Mouse (Mus musculus) embryonic facial prominence, embryonic 15.5 days (tissue): ENCODE results near the gene Fhit. TPM values are rescaled to one million over a fixed set of nuclear protein-coding genes. Genes with fewer than 3 reads are reported as not detected.
A peak's percentile ranks its signal among the peaks of the same experiment; 100 is the strongest.

Experiments used
- ATAC-seq: fragments of 200-750 bp; cut with Nextera tagmentation; 2 replicates; pipeline ENCODE4 v1.8.0; 2017; ENCODE audit warnings: low read depth, moderate TSS enrichment; ENCODE audit not compliant: insufficient number of reproducible peaks, low FRiP score, low TSS enrichment
- H3K27ac ChIP-seq: fragments of 300-500 bp; sonication (generic); replicated peaks from 2 replicates; pipeline ENCODE4 v1.5.1; 2015; ENCODE audit warnings: mild to moderate bottlenecking, inconsistent platforms
- H3K27me3 ChIP-seq: fragments of 300-500 bp; sonication (generic); 2 replicates; pipeline ENCODE4 v1.6.1; 2015; ENCODE audit warnings: inconsistent platforms
- H3K36me3 ChIP-seq: fragments of 300-500 bp; sonication (generic); 2 replicates; pipeline ENCODE4 v1.6.1; 2015; ENCODE audit warnings: mild to moderate bottlenecking, inconsistent platforms
- H3K4me1 ChIP-seq: fragments of 300-500 bp; sonication (generic); 2 replicates; pipeline ENCODE4 v1.6.1; 2015; ENCODE audit warnings: inconsistent platforms
- H3K4me2 ChIP-seq: fragments of 300-500 bp; sonication (generic); replicated peaks from 2 replicates; pipeline ENCODE4 v1.6.1; 2015; ENCODE audit warnings: mild to moderate bottlenecking, inconsistent platforms
- H3K4me3 ChIP-seq: fragments of 300-500 bp; sonication (generic); replicated peaks from 2 replicates; pipeline ENCODE4 v1.5.1; 2015; ENCODE audit warnings: mild to moderate bottlenecking, inconsistent platforms
- H3K9ac ChIP-seq: fragments of 300-500 bp; sonication (generic); 2 replicates; pipeline ENCODE4 v1.6.1; 2015; ENCODE audit warnings: inconsistent platforms
- H3K9me3 ChIP-seq: fragments of 300-500 bp; sonication (generic); replicated peaks from 2 replicates; pipeline ENCODE4 v1.6.1; 2016; ENCODE audit warnings: inconsistent platforms
- WGBS: fragments of 180-500 bp; shearing (Covaris S2); methylation state at CpG from one replicate; pipeline ENCODE4 v1.1.7; 2015; 5-methylcytosine and 5-hydroxymethylcytosine counted together
- polyA plus RNA-seq: library from polyadenylated mRNA; unstranded; fragments of >200 nt; fragmentation: Nextera tagmentation; extraction: Ambion mirVana; gene quantifications from 2 replicates; pipeline ENCODE4 v1.2.1, GENCODE M21; 2015

Gene Fhit
- polyA plus RNA-seq, 1 experiment from 2014 or later = 8.7 TPM

DNA sequence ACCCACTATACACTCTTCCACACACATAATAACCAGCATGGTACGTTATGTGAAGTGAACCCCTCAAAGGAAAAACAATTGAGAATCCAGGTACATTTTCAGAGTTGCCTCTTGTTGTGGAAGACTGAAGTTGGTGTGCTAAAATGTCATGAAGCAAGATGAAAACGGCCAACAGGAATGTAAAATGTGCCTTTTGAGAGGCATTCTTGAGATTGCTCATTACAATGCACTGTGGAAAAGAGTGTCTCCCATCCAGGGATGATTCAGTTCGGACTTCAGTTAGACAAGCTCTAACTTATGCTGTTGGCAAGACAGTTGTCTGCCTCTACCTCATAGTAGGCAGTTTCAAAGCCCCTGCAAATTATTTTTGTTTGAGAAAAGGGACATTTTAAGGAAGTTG, 676.0 kb downstream of the Fhit start:
- no peaks in the 10 kb centered on the region for H3K36me3 ChIP-seq
- H3K9ac ChIP-seq = no peak overlapping the region
- ATAC-seq = no peak
- no peak overlapping the region for H3K4me3 ChIP-seq
- H3K9me3 ChIP-seq = no peaks in the 10 kb centered on the region
- WGBS = 68% methylated on average over 3 of the region's 3 CpGs
- no peak overlapping the region for H3K27ac ChIP-seq
- no peaks in the 10 kb centered on the region for H3K27me3 ChIP-seq
- no peaks in the 10 kb centered on the region for H3K4me1 ChIP-seq
- no peak overlapping the region for H3K4me2 ChIP-seq

GRCm38 (mm10) chr14:10482851-10483613, 678.8 kb downstream of the Fhit start:
- no peak overlapping the region for H3K9ac ChIP-seq
- H3K27ac ChIP-seq = no peak overlapping the region
- 75% methylated on average over 3 of the region's 3 CpGs for WGBS
- no peak overlapping the region for H3K4me3 ChIP-seq
- no peak for ATAC-seq
- H3K36me3 ChIP-seq = no peaks in the 10 kb centered on the region
- H3K4me2 ChIP-seq = no peak overlapping the region
- no peaks in the 10 kb centered on the region for H3K4me1 ChIP-seq
- H3K27me3 ChIP-seq = no peaks in the 10 kb centered on the region
- no peaks in the 10 kb centered on the region for H3K9me3 ChIP-seq

DNA sequence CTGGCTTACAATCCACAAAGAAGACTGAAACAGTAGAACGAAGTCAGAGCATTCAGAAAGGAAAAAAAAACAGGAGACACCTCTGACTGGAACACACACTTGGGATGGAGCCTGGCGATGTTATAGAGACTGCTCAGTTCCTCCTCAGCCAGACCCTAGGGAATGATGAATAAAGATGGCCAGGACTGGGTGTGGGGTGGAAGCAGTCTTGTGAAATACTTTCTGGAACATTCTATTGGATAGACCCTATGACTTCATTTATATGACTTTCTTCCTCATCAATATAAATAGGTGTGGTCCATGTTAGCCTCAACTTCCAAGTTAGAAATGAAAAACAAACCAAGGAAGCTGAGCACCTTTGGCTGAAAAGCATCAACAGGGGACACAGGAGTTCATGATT, 680.5 kb downstream of the Fhit start:
- Histone ChIP-seq H3K4me2 (no peak overlapping the region), H3K9me3 (no peaks in the 10 kb centered on the region), H3K4me1 (no peaks in the 10 kb centered on the region), H3K27ac (no peak overlapping the region), H3K36me3 (no peaks in the 10 kb centered on the region), H3K27me3 (no peaks in the 10 kb centered on the region), H3K9ac (no peak overlapping the region), H3K4me3 (no peak overlapping the region)
- no peak for ATAC-seq
- 77% methylated on average over 2 of the region's 2 CpGs for WGBS

DNA sequence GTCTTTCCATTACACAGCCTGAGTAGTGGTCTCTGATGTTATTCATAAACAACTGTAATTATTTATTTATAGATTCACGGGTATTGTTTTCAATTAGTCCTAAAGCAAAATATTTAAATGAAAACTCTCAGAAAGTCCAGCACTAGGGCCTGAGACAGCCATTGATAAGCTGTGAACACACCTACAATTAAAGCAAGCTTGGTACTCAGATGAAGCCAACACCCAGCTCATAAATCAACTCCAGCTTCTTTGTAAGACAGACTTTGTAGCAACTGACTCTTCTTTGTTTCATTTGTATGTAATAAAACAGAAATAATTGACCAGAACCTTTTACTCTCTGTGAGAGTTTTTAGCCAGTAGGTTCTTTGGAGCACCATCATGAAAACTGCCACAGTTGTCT, 681.2 kb downstream of the Fhit start:
- 67% methylated on average over 1 of the region's 1 CpGs for WGBS
- no peaks in the 10 kb centered on the region for H3K27me3 ChIP-seq
- no peak overlapping the region for H3K9ac ChIP-seq
- no peak overlapping the region for H3K4me2 ChIP-seq
- H3K9me3 ChIP-seq = no peaks in the 10 kb centered on the region
- H3K36me3 ChIP-seq = no peaks in the 10 kb centered on the region
- no peaks in the 10 kb centered on the region for H3K4me1 ChIP-seq
- no peak overlapping the region for H3K27ac ChIP-seq
- no peak for ATAC-seq
- no peak overlapping the region for H3K4me3 ChIP-seq

GRCm38 (mm10) chr14:10453001-10453861, 708.6 kb downstream of the Fhit start:
- no peaks in the 10 kb centered on the region for H3K9me3 ChIP-seq
- peak overlapping the region; percentile 17; the same call in 1 of the 2 replicates for H3K27ac ChIP-seq
- no peak overlapping the region for H3K9ac ChIP-seq
- ATAC-seq = peak; percentile 47; the same call in 1 of the 2 replicates
- H3K36me3 ChIP-seq = no peaks in the 10 kb centered on the region
- peaks cover 12% of the 10 kb centered on the region; the same call in 1 of the 2 replicates for H3K4me1 ChIP-seq
- H3K27me3 ChIP-seq = no peaks in the 10 kb centered on the region
- peak overlapping the region; percentile 43 for H3K4me2 ChIP-seq
- peak overlapping the region; percentile 28 for H3K4me3 ChIP-seq
- WGBS = 2% methylated on average over 14 of the region's 14 CpGs

GRCm38 (mm10) chr14:10452234-10452633, 709.6 kb downstream of the Fhit start:
- no peak overlapping the region for H3K4me2 ChIP-seq
- H3K27me3 ChIP-seq = no peaks in the 10 kb centered on the region
- no peaks in the 10 kb centered on the region for H3K36me3 ChIP-seq
- no peak overlapping the region for H3K27ac ChIP-seq
- no peak for ATAC-seq
- WGBS = 44% methylated on average over 5 of the region's 5 CpGs
- no peak overlapping the region for H3K4me3 ChIP-seq
- H3K4me1 ChIP-seq = peaks cover 12% of the 10 kb centered on the region; the same call in 1 of the 2 replicates
- no peaks in the 10 kb centered on the region for H3K9me3 ChIP-seq
- no peak overlapping the region for H3K9ac ChIP-seq

GRCm38 (mm10) chr14:10445360-10445759, 716.5 kb downstream of the Fhit start:
- Histone ChIP-seq H3K4me1 (no peaks in the 10 kb centered on the region), H3K9ac (no peak overlapping the region), H3K36me3 (no peaks in the 10 kb centered on the region), H3K27ac (no peak overlapping the region), H3K27me3 (no peaks in the 10 kb centered on the region), H3K9me3 (no peaks in the 10 kb centered on the region), H3K4me3 (no peak overlapping the region), H3K4me2 (no peak overlapping the region)
- no peak for ATAC-seq

GRCm38 (mm10) chr14:10439007-10439749, 722.7 kb downstream of the Fhit start:
- Histone ChIP-seq H3K27ac (no peak overlapping the region), H3K9ac (no peak overlapping the region), H3K9me3 (no peaks in the 10 kb centered on the region), H3K36me3 (no peaks in the 10 kb centered on the region), H3K4me1 (no peaks in the 10 kb centered on the region), H3K27me3 (no peaks in the 10 kb centered on the region), H3K4me3 (no peak overlapping the region), H3K4me2 (no peak overlapping the region)
- no peak for ATAC-seq
- 71% methylated on average over 1 of the region's 1 CpGs for WGBS

DNA sequence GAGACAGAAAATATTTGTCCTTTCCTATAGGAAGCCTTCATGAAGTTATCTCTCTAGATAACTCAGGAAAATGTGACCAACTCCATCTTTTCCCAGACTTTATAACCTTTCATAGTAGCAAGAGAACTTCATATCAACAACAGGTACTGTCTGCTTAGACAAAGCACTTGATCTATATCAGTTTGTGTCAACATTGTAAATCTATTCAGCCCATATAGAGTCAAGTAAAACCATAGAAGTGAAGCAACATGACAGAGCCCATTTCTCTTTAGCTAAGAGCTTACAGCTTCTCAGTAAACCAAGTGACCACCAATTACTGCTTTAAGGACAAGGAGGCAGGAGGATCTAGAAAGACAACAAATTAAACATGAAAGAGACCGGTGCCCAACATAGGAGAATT, 725.6 kb downstream of the Fhit start:
- Histone ChIP-seq H3K27me3 (no peaks in the 10 kb centered on the region), H3K36me3 (no peaks in the 10 kb centered on the region), H3K4me2 (no peak overlapping the region), H3K4me1 (no peaks in the 10 kb centered on the region), H3K9ac (no peak overlapping the region), H3K9me3 (no peaks in the 10 kb centered on the region), H3K4me3 (no peak overlapping the region), H3K27ac (no peak overlapping the region)
- no peak for ATAC-seq
- WGBS = 97% methylated on average over 1 of the region's 1 CpGs

DNA sequence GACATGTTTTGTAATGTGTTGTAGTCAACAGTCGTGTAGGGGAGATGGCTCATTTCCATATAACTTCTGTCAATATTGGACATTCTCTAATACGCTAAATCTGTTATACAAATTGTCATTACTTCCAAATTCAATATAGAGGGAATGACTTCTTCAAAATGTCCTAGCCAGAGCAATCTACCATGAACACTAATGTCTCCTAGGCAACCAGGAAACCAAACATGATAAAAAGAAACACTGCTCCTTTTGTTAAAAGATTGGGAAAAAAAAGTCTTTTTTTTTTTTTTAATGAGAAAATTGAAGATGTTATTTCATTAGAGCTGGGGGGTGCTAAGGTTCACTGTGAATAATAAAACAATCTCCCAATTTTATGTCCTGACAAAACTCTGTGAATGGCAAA, 729.3 kb downstream of the Fhit start:
- no peak for ATAC-seq
- Histone ChIP-seq H3K4me1 (no peaks in the 10 kb centered on the region), H3K27me3 (no peaks in the 10 kb centered on the region), H3K9ac (no peak overlapping the region), H3K27ac (no peak overlapping the region), H3K9me3 (no peaks in the 10 kb centered on the region), H3K36me3 (no peaks in the 10 kb centered on the region), H3K4me3 (no peak overlapping the region), H3K4me2 (no peak overlapping the region)
- WGBS = 90% methylated on average over 2 of the region's 2 CpGs

DNA sequence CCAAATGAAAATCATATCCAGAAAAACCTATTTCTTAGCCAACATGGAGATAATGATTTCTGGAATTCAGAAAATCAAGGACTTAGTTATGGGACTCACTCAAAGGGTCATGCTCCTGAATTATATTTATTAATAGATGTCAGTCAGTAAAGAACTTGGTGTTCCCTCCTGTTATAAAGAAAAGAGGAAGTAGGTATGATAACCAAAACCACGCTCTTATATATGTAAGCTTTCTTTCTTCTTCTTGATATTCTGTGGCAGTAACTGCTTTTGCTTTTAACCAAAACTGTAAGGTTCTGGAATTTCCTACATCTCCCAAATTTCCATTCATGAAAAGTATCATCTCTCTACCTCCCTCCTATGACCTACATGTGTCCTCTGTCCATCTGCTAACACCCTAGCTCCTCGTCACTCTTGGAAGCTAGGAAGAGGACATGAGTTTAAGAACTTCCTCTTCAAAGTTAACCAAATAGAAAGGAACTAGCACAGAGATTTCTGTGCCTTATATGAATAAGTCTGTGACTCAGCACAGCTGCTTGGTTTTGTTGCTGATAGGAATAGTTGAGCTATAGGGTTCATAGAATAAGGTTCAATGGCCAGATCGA, 731.3 kb downstream of the Fhit start:
- no peak overlapping the region for H3K4me3 ChIP-seq
- no peak overlapping the region for H3K9ac ChIP-seq
- H3K4me2 ChIP-seq = no peak overlapping the region
- no peaks in the 10 kb centered on the region for H3K36me3 ChIP-seq
- ATAC-seq = no peak
- no peak overlapping the region for H3K27ac ChIP-seq
- 89% methylated on average over 3 of the region's 3 CpGs for WGBS
- no peaks in the 10 kb centered on the region for H3K4me1 ChIP-seq
- H3K9me3 ChIP-seq = no peaks in the 10 kb centered on the region
- no peaks in the 10 kb centered on the region for H3K27me3 ChIP-seq
